Mouse (Mus musculus) layer of hippocampus, postnatal 14 days (tissue): ENCODE data around the gene Hnf1a. TPM values are rescaled to one million over a fixed set of nuclear protein-coding genes. Genes with fewer than 3 reads are reported as not detected.

Experiments
- total RNA-seq, 2 experiments: library from RNA; stranded (reverse); gene quantifications; 2 replicates each; pipeline ENCODE4 v1.2.3; 2021

Gene Hnf1a
- total RNA-seq, 2 experiments from 2014 or later = not detected

Other genes starting within 250 kb of the Hnf1a start
- gene Ankrd13a, start 196.4 kb downstream of the Hnf1a start, total RNA-seq = 10 to 100 TPM; 41.7 to 42.3 TPM
- 10 to 100 TPM; 41.1 to 48.5 TPM for gene Git2, start 195.6 kb downstream of the Hnf1a start, total RNA-seq
- 100 to 1,000 TPM; 148 to 161 TPM for gene 1500011B03Rik, start 147.6 kb downstream of the Hnf1a start, total RNA-seq
- not detected for gene 4930519G04Rik, start 117.4 kb downstream of the Hnf1a start, total RNA-seq
- gene Gm9936, start 112.4 kb downstream of the Hnf1a start, total RNA-seq = under 1 TPM; 0.88 to 0.97 TPM
- 1 to 10 TPM in 1 of 2 experiments, under 1 TPM in 1; 0.64 to 1.4 TPM for gene Oasl2, start 74.2 kb downstream of the Hnf1a start, total RNA-seq
- gene Oasl1, start 47.9 kb downstream of the Hnf1a start, total RNA-seq = not detected
- gene 2210016L21Rik, start 28.9 kb downstream of the Hnf1a start, total RNA-seq = 100 to 1,000 TPM; 187 to 201 TPM
- gene Sppl3, start 40.0 kb upstream of the Hnf1a start, total RNA-seq = 10 to 100 TPM; 89.6 to 90.5 TPM
- not detected for gene Gm10401, start 127.2 kb upstream of the Hnf1a start, total RNA-seq
- gene Acads, start 148.3 kb upstream of the Hnf1a start, total RNA-seq = 1 to 10 TPM; 8.5 to 9.9 TPM
- 10 to 100 TPM; 31.1 to 32.2 TPM for gene Unc119b, start 163.9 kb upstream of the Hnf1a start, total RNA-seq
- gene Mlec, start 187.1 kb upstream of the Hnf1a start, total RNA-seq = 10 to 100 TPM; 78.9 to 87.5 TPM
- 100 to 1,000 TPM; 107 to 115 TPM for gene Cabp1, start 223.3 kb upstream of the Hnf1a start, total RNA-seq